Mouse (Mus musculus) right cerebral cortex, postnatal 14 days (tissue): ENCODE results near the gene Gnb3.
"Not testable (repeated sequence)": the region's sequence is repeated elsewhere in the genome, so short reads cannot be mapped to it uniquely, and the experiment has no call there.

Source experiments
- DNase-seq: peaks from one replicate; pipeline ENCODE4 v3.0.0; 2022

Gene Gnb3

DNA sequence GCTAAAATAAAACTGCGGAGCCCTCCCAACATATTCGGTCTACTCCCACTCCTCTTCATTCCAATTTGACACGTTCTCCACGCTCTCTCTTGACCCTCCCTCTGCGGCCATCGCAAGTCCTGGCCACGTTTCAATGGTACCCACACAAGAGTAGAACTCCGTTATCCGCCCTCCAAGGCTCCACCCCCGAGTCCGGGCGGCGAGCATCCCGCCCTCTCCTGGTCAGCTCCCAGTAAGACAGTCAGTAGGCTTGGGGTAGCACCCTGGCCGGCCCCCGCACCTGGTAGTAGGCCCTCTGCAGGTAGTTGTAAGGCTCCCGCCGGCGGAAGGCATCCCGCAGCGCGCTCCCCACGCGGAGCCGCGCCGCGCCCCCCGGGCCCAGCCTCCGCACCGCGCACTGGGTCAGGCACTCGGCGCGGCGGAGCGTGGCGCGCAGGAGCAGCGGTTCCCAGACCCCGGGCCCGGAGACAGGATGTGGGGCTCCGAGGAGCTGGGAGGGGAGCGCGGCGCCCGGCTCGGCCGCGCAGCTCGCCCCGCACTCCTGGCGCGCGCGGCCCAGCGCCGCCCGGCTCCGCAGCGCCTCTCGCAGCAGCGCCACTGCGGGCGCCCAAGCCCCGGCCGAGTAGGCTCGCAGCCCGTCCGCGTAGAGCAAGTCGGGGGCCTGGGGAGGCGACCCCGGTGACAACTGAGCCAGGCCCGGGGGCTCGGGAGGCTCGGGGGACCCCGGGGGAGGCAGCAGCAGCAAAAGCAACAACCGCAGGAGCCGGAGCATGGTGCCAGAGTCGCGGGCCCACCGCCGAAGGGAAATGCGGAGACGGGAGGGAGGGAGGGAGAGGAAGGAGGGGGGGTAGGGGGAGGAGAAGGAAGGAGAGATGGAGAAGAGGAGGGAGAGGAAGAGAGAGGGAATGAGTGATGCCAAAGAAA lies 17.1 kb upstream of the Gnb3 start, which contains the start of gene P3h3:
P3h3 (minus strand) TSS at position 837 of the 924 bp plus-strand sequence.
- peak; percentile 85 for DNase-seq

DNA sequence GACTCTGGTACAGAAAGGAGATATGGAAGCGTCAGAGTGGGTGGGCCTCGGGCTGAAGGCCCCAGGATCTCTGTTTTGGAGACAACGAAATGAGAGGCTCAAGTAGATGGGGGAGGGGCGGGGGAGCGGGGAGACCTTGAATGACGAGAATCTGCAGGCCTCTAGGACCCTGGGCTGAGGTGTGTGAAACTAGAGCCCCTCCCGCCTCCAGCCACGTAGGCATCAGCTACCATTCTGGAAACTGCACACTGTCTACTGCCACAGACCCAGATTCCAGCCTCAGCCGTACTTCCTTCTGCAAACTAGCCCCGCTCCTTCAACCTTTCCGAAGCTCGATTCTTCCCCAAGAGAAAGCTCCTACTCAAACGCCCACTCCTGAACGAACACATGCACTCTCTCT lies 16.2 kb upstream of the Gnb3 start:
- peak; percentile 55 for DNase-seq

DNA sequence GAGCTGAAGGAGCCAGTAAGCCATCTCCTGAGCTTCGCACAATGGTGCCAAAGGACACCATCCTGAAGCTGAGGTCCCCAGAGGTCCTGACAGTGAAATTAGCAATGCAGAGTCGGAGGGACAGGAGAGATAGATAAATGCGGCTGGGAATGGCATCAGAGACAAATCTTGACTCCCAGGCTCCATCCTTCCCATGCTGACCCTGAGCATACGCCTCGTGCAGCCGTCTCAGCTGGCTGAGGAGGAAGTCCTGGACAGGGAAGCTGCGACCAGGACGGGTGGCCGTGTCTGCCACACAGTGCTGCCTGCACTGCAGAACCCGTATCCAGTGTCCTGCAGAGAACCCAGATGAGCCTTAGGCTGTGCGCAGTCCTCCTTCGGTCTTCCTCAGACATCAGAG lies 14.6 kb upstream of the Gnb3 start:
- no peak for DNase-seq

DNA sequence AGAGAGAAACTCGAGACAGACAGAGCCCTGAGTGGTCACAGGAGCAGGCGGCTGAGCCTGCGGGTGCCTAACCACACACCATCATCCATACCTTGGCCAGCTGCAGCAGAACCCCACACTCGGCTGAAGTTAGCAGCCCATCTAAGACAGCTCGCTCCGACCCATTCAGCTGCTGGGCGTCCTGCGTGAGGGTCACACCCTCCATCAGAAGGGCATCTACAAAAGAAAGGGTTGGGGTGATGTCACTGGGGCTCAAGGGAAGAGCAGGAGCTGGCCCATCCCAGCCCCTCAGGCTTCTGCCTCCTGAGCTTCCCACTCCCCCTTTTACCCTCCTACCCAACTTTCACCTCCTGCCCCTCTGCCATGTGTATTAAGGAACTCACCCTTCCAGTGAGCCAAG lies 10.5 kb upstream of the Gnb3 start:
- no peak for DNase-seq

DNA sequence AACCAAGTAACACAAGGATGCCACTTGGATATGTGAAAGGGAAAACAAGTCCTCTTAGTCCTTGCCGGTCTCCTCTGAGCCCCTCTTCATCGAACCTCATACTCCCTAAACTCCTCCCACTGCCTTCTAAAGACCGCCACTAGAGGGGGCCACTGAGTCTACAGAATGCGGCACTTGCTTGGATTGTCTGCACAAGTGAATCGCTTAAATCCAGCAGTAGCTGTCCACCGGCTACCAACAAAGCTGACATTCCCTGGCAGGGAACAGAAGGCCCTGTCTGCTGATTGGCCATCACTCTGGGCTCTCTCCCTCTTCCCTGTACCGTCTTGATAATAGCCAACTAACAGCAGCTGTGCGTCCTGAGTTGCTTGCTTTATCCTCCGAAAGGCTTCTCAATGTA lies 7.2 kb upstream of the Gnb3 start:
- DNase-seq = peak; percentile 92

DNA sequence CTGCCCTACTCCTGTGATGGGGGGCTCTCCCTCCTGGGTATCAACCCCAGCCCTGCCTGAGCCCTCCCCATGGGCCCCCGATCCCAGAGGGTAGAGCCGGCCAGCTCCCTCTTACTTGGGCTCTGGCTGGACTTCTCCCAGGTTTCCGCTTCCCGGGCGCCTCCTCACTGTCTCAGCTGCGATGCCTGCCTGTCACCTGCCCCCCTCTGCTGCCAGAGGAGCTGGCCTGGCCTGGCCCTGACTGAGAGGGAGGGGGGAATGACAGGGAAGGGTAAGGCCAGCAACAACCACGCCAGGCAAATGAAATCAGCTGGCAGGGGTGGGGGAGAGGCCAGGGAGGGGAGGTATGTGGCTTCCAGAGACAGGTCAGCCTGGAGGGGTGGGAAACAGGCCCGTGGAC lies 270 bp downstream of the Gnb3 start:
- DNase-seq = no peak

DNA sequence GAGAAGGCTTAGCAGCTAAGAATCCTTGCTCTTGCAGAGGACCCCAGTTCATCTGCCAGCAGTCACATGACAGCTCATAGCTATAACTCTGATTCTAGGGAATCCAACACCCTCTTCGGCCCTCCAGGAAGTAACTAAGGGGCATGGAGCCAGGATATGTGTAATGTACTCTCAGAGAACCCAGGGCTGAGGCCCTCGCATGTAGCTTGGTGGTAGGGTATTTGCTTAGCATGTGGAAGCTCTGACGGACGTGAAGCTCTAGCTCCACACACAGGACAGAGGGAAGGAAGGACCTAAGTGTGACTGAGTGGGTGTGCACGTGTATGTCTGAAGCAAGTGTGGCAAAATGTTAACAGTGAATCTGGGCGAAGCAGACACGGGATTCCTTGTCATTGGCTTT lies 3.7 kb downstream of the Gnb3 start:
- DNase-seq = no peak

DNA sequence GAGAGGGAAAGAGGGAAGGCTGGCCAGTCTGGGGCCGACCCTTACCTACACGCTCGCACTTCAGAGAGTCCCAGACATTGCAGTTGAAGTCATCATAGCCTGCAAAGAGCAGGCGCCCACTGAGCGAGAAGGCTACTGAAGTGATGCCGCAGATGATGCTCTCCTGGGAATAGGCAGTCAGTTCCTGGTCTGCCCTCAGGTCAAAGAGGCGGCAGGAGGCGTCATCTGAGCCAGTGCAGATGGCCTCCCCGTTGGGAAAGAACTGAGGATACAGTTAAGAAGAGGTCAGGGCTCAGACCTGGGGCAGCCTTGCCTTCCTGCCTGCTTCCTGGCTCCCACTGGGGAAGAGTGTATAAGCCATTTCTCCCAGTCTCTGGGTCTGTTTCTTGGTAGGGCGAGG lies 4.5 kb downstream of the Gnb3 start:
- no peak for DNase-seq

DNA sequence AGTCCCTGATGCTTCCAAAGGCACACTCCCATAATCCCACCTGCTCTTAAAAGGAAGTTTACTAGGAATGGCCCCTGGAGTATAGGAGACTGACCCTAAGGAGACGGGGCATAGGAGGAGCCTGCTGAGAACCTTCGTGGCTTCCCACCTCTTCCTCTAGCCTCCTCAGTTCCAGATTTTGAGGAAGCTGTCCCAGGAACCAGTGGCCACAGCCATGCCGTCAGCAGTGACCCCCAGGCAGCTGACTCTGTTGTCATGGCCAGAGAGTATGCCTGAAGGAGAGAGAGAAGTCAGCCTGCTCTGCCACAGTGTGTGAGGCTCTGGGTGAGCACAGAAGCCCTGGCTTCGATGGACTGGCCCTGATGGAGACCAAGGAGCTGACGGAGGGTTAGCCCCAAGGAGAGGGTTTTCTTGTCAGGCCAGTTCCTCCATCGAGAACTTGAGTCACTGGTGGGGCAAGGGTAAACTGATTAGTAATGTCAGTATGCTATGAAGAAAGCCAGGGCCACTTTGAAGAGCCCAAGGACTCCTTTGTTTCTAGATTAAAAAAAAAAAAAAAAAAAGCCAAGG lies 5.5 kb downstream of the Gnb3 start:
- DNase-seq = no peak

DNA sequence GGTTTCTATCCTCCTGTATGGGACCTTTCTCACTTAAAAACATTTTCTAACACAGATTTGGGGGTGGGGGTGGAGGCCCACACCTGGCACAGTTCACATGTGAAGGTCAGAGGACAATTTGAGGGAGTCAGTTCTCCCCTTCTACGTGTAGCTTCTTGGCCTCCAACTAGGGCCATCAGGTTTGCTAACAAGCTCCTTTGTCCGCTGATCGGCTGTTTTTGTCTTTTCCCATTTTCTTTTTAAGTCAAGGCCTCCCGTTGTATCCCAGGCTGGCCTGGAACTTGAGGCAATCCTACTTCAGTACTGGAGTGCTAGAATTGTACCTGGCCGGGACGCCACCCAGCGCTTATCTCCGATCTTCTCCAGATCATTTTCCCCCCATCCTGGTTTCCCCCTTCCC lies 8.4 kb downstream of the Gnb3 start:
- DNase-seq = no peak

DNA sequence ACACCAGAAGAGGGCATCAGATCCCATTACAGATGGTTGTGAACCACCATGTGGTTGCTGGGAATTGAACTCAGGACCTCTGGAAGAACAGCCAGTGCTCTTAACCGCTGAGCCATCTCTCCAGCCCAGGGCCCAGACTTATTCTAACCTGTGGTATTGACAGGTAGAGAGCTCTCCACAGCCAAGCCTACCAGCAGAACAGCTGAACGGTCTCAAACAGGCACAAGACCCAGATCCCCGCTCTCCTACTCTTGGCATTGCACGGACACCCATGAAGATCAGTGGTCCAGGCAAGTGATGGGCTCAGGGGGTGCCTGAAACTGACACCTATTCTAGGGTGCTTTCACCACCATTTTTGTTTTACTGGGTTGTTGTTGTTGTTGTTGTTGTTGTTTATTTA lies 8.9 kb downstream of the Gnb3 start:
- not testable (repeated sequence) for DNase-seq

DNA sequence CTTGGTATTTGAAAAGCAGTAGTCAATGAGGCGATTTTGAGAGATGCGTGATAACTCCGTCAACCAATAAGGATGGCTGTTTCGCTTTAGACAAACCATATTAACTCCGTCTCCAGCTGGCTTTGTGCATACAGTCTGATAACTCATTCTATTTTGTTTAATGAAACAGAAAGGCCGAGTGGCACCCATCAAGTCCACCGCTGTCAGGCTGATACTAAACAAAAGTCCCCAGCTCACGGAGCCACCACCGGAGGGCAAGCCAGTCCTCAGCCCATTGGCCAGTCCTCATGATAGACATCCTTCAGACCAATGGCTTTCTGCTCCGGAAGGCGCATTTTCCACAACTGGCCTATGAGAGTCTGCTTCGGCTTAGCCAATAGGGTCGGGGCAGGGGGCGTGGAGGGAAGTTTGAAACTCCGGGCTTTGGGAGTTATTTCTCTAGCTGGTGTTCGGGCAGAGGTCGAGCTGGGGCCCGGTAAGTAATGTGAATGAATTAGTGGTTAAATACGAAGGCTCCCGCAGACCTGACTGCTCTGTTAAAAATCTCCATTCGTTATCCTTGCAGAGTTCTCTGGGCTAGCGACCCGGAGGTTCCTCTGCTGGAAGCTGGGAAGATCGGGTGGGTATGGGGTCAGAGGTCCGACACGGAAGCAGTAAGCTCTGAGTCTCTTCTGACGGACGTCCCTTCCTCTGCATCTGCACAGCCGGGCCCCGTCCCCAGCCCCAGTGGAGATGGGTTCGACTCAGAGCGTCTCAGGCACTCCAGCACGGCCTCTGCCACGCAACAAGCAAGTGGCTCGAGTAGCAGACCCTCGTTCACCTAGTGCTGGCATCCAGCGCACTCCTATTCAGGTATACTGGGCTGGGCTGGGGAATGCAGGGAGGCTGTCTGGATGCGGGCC lies 10.0 kb downstream of the Gnb3 start:
- DNase-seq = peak; percentile 83

DNA sequence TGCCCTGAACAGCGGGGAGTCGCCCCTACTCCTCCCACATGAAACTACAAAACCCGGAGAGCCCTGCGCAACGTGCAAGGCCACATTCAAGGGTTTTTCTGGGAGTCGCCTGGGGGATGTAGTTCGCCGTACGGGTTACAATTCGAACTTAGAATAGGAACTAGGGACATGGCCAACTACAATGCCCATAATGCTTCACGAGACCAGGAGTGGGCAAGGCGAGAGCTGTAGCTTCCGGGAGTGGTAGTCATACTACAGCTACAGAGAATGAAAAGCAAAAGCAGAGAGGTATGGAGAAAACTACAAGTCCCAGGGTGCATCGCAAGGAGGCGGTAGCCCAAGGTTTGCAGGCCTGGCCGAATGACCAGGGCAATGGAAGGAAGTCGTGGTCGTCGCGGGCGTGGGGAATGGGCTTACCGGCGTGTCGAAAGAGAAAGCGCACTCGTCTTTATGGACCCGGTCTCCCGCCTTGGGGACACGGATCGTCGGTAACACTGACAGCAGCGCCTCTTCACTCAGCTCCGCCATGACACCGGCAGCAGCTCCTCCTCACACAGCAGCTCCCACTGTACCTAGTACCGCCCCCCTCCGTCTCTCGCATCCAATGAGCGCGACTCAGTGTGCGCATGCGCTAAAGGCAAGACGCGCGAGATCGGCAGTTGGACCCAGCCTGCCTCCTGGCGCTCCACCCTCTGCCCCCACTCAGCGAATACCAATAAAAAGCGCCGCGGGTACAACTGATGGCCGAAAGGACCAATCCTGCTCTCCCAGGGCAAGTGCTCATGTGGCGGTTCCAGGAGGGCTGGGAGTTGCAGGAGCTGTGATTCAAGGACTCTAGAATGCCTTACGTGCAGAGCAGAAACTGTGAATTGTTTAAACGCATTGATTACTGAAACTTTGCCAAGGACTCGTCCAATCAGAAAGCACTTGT lies 10.9 kb downstream of the Gnb3 start, which contains the start of the genes Usp5 and Cdca3:
Usp5 (minus strand) TSS at position 617 of the 931 bp plus-strand sequence.
Cdca3 (plus strand) TSS at position 680 of the 931 bp plus-strand sequence.
- peak; percentile 97 for DNase-seq

DNA sequence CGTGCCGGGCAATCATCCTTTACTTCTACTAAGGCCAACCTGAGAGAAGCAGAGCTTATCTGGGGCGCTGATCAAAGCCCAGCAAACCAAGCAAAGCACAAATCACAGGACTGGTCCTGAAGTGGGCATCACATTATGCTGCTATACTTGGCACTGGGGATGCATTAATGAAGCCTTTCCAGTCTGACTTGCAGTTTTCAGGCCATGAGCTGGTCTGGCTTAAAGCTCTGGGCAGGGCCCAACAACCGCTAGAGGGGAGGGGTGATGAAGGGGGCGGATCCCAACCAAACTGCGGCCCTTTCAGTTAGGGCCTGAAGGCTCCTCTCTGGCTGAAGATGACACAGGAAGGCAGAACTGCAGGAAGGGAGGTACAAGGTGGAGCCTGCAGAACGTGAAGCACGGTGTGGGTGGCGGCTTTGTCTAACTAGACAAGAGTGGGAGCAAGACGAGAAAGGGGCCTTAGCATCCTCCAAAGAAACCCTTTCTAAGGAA lies 11.9 kb downstream of the Gnb3 start:
- peak; percentile 33 for DNase-seq

DNA sequence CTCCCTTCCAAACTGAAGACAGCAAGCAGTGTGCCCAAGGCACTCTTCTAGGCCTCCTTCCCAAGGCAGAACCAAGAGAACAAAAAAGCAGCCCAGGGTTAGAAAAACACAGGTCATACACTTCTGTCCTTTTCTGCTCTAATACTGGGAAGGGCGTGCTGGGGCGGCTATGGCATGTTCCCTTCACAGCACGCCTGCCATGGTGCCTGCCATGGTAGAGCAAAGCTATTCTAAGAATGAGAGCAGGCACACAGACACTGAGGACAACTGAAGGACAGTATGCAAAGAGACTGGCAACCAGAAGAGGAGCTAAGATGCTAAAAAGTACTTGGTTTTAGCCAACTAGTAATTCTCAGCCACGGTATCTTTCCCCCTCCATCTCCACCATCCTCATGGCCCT lies 18.0 kb downstream of the Gnb3 start:
- no peak for DNase-seq

DNA sequence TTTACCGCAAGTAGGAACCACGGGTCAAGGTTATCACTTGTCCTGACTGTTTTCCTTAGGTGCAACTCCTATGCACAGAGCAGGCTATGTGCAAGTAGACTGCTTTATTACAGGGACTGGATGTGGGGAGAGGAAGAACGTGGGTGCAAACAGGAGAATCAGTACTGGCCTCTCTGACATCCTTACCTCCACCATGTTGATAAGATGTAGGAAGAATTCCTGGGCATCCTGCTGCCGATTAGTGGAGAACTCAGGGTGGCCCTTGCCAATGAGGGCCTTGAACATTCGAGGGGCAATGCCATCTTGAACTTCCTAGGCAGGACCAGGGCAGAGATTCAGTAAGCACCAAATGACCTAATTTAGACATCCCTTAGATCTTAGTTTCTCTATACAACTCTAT lies 19.2 kb downstream of the Gnb3 start:
- no peak for DNase-seq

DNA sequence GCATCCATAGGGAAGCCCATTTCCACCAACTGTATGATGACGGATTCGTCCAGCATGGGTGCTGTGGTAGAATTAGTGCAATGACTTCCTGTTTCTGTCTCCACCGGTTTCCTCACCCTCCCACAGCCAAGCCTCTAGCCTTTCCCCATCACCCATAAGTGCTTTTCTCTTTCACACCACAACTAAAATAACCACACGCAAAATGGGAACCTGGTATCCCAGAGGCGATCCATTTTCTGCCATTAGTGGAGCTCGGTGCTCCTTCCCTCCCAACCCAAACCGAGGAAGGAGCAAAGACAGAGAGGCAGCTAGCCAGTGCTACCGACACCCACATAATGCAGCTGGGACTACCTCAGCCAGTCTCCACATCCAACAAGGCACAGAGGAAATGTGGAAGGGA lies 22.1 kb downstream of the Gnb3 start:
- no peak for DNase-seq

DNA sequence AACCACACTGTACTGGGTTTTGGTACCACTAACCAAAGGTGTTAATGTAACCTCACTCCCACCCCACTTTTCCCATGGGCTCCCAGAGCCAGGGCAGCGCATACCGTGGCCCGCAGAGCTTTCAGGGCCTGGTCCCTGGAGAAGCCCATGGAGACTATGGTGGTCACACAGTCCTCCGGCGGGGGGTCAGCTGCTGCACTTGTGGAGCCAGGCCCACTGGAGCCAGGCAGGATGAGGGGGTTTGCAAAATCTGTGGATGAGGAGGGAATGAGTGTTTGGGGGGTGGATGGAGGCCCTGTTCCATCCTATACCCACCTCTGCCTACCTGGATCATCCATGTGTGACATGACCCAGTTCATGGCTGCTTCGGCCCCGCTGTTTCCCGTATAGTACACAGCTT lies 22.5 kb downstream of the Gnb3 start:
- no peak for DNase-seq

DNA sequence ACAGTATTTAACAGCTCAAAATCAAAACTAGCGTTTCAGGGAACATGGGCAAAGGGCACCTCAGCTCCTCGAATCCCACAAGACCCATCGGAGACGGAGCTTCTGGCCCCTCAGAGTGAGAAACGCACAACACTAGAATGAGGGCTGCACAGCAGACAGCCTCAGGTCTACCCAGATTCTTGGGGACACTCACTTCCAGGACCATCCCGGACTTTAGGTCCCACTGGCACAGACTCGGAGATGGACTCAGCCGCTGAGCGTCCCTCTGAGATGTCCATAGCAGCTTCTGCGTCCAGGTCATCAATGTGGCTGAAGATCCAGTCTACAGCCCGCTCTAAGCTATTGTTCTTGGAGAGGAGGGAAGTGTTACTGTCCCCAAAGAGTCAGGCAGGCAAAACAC lies 22.9 kb downstream of the Gnb3 start:
- no peak for DNase-seq

DNA sequence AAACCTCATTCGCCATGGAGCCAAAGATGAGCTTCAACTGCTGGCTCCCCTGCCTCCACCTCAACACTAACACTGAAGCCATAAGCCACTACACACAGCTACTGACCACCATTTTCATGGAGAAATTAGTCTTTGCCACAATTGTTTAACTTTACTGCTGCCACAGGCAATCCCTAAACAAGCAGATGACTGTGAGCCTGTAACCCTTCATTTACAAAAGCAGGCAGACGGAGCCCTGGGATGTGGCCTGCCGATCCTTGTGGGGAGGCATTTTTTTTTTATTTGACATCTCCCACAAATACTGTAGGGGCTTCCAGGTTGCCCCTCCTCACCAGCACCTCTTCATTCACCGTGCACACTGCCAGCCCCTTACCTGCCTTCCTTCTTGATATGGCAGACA lies 23.5 kb downstream of the Gnb3 start:
- no peak for DNase-seq

DNA sequence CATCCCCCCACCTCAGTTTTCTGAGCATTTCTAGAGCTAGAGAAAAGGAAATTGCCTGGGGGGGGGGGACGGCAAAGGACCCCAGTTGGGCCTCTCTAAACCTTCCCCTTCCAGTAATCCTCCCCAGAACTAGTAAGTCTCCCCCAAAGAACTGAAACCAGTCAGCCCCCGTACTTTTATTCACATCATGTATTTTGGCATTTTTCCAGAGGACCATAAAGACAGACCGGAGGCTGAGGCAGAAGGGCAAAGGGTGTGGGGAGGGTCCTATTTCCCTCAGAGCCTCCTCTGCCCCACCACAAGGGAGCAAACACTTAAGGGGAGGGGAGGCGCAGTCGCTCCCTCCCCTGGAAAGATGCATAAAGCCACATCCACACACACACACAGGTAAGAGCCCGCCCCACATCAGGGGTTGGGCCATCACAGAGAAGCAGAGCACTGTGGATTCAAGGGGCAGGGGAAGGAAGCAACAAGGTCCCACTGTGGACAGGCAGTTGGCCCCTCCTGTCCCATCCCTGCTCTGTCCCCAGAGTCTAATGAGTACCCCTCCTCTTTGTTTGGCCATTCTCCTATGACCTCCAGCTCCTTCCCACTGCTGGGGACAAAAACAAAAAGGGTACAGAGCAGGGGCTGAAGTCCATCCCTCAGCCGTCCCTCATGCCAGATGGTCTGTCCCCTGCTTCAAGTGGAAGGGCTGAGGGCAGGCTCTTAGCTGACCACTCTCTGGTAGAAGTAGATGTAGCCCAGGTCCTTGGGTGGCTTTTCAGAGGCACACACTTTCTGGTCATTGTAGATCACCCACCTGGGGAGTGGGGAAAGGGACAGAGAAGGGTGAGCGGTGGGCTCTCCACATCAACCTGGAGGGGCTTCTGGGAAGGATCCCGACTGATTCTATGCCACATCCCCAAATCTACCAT lies 25.0 kb downstream of the Gnb3 start:
- DNase-seq = no peak
